Mouse (Mus musculus): ENCODE measurements at regions not wholly inside any gene's neighbourhood (a gene's known extent, or its start where the extent isn't known, plus 50 kb on each side); places are given as distances from the start of the nearest gene placed in this dataset.
"Not testable (repeated sequence)": the region's sequence is repeated elsewhere in the genome, so short reads cannot be mapped to it uniquely, and the experiment has no call there.

- Histone ChIP-seq H3K9me3 (no peaks in the 10 kb centered on the region), H3K27me3 (no peaks in the 10 kb centered on the region), H3K4me2 (no peak overlapping the region), H3K9ac (no peak overlapping the region), H3K4me1 (replicated peaks) (no peaks in the 10 kb centered on the region), H3K4me3 (no peak overlapping the region), H3K36me3 (no peaks in the 10 kb centered on the region), H3K27ac (no peak overlapping the region)
- ATAC-seq (ENCODE audit: low FRiP score), result no peak
- 94% methylated on average over 3 of the region's 3 CpGs for WGBS
Observed at GRCm38 (mm10) chr16:58072441-58072840, 317.9 kb upstream of the Col8a1 start.

- H3K9ac ChIP-seq, result no peak overlapping the region
- H3K4me1 ChIP-seq (replicated peaks), result no peaks in the 10 kb centered on the region
- H3K4me2 ChIP-seq, result no peak overlapping the region
- no peak for ATAC-seq (ENCODE audit: low FRiP score)
- no peak overlapping the region for H3K4me3 ChIP-seq
- H3K27ac ChIP-seq, result no peak overlapping the region
- WGBS, result 54% methylated on average over 4 of the region's 4 CpGs
- H3K36me3 ChIP-seq, result no peaks in the 10 kb centered on the region
- H3K9me3 ChIP-seq, result no peaks in the 10 kb centered on the region
- H3K27me3 ChIP-seq, result no peaks in the 10 kb centered on the region
Observed at GRCm38 (mm10) chr16:58100351-58100750, 307.9 kb upstream of the Dcbld2 start.

- Histone ChIP-seq H3K4me1 (replicated peaks) (no peaks in the 10 kb centered on the region), H3K9ac (no peak overlapping the region), H3K27ac (no peak overlapping the region), H3K4me3 (no peak overlapping the region), H3K9me3 (no peaks in the 10 kb centered on the region), H3K27me3 (no peaks in the 10 kb centered on the region), H3K4me2 (no peak overlapping the region), H3K36me3 (no peaks in the 10 kb centered on the region)
- ATAC-seq (ENCODE audit: low FRiP score), result no peak
- WGBS, result 90% methylated on average over 1 of the region's 1 CpGs
Observed at GRCm38 (mm10) chr16:58110452-58110851, 297.8 kb upstream of the Dcbld2 start.

GRCm38 (mm10) chr16:58126086-58126485, 282.2 kb upstream of the Dcbld2 start:
- H3K9me3 ChIP-seq, result no peaks in the 10 kb centered on the region
- no peak overlapping the region for H3K9ac ChIP-seq
- H3K27ac ChIP-seq, result no peak overlapping the region
- WGBS, result 94% methylated on average over 1 of the region's 1 CpGs
- H3K4me1 ChIP-seq (replicated peaks), result no peaks in the 10 kb centered on the region
- H3K4me3 ChIP-seq, result no peak overlapping the region
- no peaks in the 10 kb centered on the region for H3K27me3 ChIP-seq
- no peak overlapping the region for H3K4me2 ChIP-seq
- no peak for ATAC-seq (ENCODE audit: low FRiP score)
- H3K36me3 ChIP-seq, result no peaks in the 10 kb centered on the region

GRCm38 (mm10) chr16:58136144-58136905, 271.9 kb upstream of the Dcbld2 start:
- no peak overlapping the region for H3K27ac ChIP-seq
- no peak overlapping the region for H3K9ac ChIP-seq
- H3K9me3 ChIP-seq, result no peaks in the 10 kb centered on the region
- H3K4me3 ChIP-seq, result no peak overlapping the region
- ATAC-seq (ENCODE audit: low FRiP score), result peak; percentile 89
- 28% methylated on average over 12 of the region's 12 CpGs for WGBS
- no peaks in the 10 kb centered on the region for H3K36me3 ChIP-seq
- H3K4me2 ChIP-seq, result peak overlapping the region; percentile 40
- no peaks in the 10 kb centered on the region for H3K27me3 ChIP-seq
- peaks cover 4% of the 10 kb centered on the region for H3K4me1 ChIP-seq (replicated peaks)

- no peak overlapping the region for H3K27ac ChIP-seq
- H3K9me3 ChIP-seq, result no peaks in the 10 kb centered on the region
- H3K4me2 ChIP-seq, result peak overlapping the region; percentile 40
- peaks cover 4% of the 10 kb centered on the region for H3K4me1 ChIP-seq (replicated peaks)
- no peak overlapping the region for H3K4me3 ChIP-seq
- H3K36me3 ChIP-seq, result no peaks in the 10 kb centered on the region
- peak; percentile 23; the same call in 1 of the 2 replicates for ATAC-seq (ENCODE audit: low FRiP score)
- H3K9ac ChIP-seq, result no peak overlapping the region
- 83% methylated on average over 7 of the region's 7 CpGs for WGBS
- no peaks in the 10 kb centered on the region for H3K27me3 ChIP-seq
Observed at GRCm38 (mm10) chr16:58136979-58137378, 271.3 kb upstream of the Dcbld2 start.

GRCm38 (mm10) chr16:58137728-58138279, 270.4 kb upstream of the Dcbld2 start:
- Histone ChIP-seq H3K4me2 (no peak overlapping the region), H3K9ac (no peak overlapping the region), H3K36me3 (no peaks in the 10 kb centered on the region), H3K4me3 (no peak overlapping the region), H3K27ac (no peak overlapping the region), H3K9me3 (no peaks in the 10 kb centered on the region), H3K4me1 (replicated peaks) (peaks cover 4% of the 10 kb centered on the region), H3K27me3 (no peaks in the 10 kb centered on the region)
- WGBS, result 87% methylated on average over 4 of the region's 4 CpGs
- ATAC-seq (ENCODE audit: low FRiP score), result no peak

GRCm38 (mm10) chr16:58146479-58146878, 261.8 kb upstream of the Dcbld2 start:
- H3K4me1 ChIP-seq (replicated peaks), result 0 out of 2 replicates have a peak, but pooled peaks cover 2% of the 10 kb centered on the region
- no peak overlapping the region for H3K4me3 ChIP-seq
- H3K27me3 ChIP-seq, result no peaks in the 10 kb centered on the region
- H3K9ac ChIP-seq, result no peak overlapping the region
- H3K4me2 ChIP-seq, result no peak overlapping the region
- H3K9me3 ChIP-seq, result no peaks in the 10 kb centered on the region
- 0 out of 2 replicates have a peak, but pooled peaks have one; percentile 32 for ATAC-seq (ENCODE audit: low FRiP score)
- H3K36me3 ChIP-seq, result no peaks in the 10 kb centered on the region
- 21% methylated on average over 6 of the region's 6 CpGs for WGBS
- no peak overlapping the region for H3K27ac ChIP-seq

- H3K36me3 ChIP-seq, result no peaks in the 10 kb centered on the region
- no peaks in the 10 kb centered on the region for H3K27me3 ChIP-seq
- H3K27ac ChIP-seq, result no peak overlapping the region
- no peaks in the 10 kb centered on the region for H3K9me3 ChIP-seq
- no peak for ATAC-seq (ENCODE audit: low FRiP score)
- no peak overlapping the region for H3K4me3 ChIP-seq
- H3K4me2 ChIP-seq, result no peak overlapping the region
- H3K9ac ChIP-seq, result no peak overlapping the region
- no peaks in the 10 kb centered on the region for H3K4me1 ChIP-seq (replicated peaks)
- 41% methylated on average over 4 of the region's 4 CpGs for WGBS
Observed at GRCm38 (mm10) chr16:58155538-58155937, 252.7 kb upstream of the Dcbld2 start.

- no peak for ATAC-seq (ENCODE audit: low FRiP score)
- no peak overlapping the region for H3K27ac ChIP-seq
- no peaks in the 10 kb centered on the region for H3K27me3 ChIP-seq
- no peak overlapping the region for H3K9ac ChIP-seq
- no peak overlapping the region for H3K4me2 ChIP-seq
- no peak overlapping the region for H3K4me3 ChIP-seq
- no peaks in the 10 kb centered on the region for H3K4me1 ChIP-seq (replicated peaks)
- no peaks in the 10 kb centered on the region for H3K36me3 ChIP-seq
- no peaks in the 10 kb centered on the region for H3K9me3 ChIP-seq
- 77% methylated on average over 5 of the region's 5 CpGs for WGBS
Observed at GRCm38 (mm10) chr16:58178744-58179401, 229.4 kb upstream of the Dcbld2 start.

- not testable (repeated sequence) for H3K4me1 ChIP-seq (replicated peaks); H3K9me3 ChIP-seq; ATAC-seq (ENCODE audit: low FRiP score); H3K4me2 ChIP-seq; H3K9ac ChIP-seq; H3K27me3 ChIP-seq; H3K27ac ChIP-seq; H3K4me3 ChIP-seq; H3K36me3 ChIP-seq
Observed at GRCm38 (mm10) chr16:58179981-58180380, 228.3 kb upstream of the Dcbld2 start.

GRCm38 (mm10) chr16:58194619-58195497, 213.4 kb upstream of the Dcbld2 start:
- H3K4me2 ChIP-seq, result no peak overlapping the region
- 88% methylated on average over 5 of the region's 5 CpGs for WGBS
- ATAC-seq (ENCODE audit: low FRiP score), result no peak
- H3K9ac ChIP-seq, result no peak overlapping the region
- no peaks in the 10 kb centered on the region for H3K27me3 ChIP-seq
- 0 out of 2 replicates have a peak, but pooled peaks cover 2% of the 10 kb centered on the region for H3K9me3 ChIP-seq
- H3K36me3 ChIP-seq, result no peaks in the 10 kb centered on the region
- no peak overlapping the region for H3K4me3 ChIP-seq
- H3K4me1 ChIP-seq (replicated peaks), result no peaks in the 10 kb centered on the region
- H3K27ac ChIP-seq, result no peak overlapping the region

All from hindbrain, embryonic 13.5 days (tissue).